Mouse (Mus musculus) liver, embryonic 14.5 days (tissue): ENCODE results near the gene Gdpd4.

Source experiments
- CTCF ChIP-seq: IDR thresholded peaks from 2 replicates; pipeline ENCODE4 v1.5.1; 2016; ENCODE audit warnings: antibody characterized with exemption, low read depth, control low read depth
- EP300 ChIP-seq: IDR thresholded peaks from 2 replicates; pipeline ENCODE4 v1.6.1; 2016; ENCODE audit warnings: antibody characterized with exemption, low read depth

GRCm38 (mm10) chr7:98066229-98066628 lies 146.5 kb downstream of the Gdpd4 start:
- no peak for TF ChIP-seq CTCF
- TF ChIP-seq EP300: no peak
